15 mouse cellular contexts compared by ENCODE assay signal in genomic region chr8:70467907-70468306, GRCm38 (mm10). TPM values are rescaled to one million over a fixed set of nuclear protein-coding genes. Genes with fewer than 3 reads are reported as not detected.
"Had no signal": no experiment of that assay in that cellular context is flagged by ENCODE, and none has a peak within 500 bp of the region (broad histone marks: within the 10 kb centered on the region; RNA-seq: fewer than 3 reads in every experiment).

No protein-coding gene starts in this region.

- H3K27ac ChIP-seq: limb, embryonic 12.5 days; liver, embryonic 13.5 days; midbrain, embryonic 10.5 days; stomach, embryonic 15.5 days had no signal

- H3K4me3 ChIP-seq: limb, embryonic 12.5 days; liver, embryonic 13.5 days; midbrain, embryonic 10.5 days; stomach, embryonic 15.5 days had no signal

- H3K9ac ChIP-seq: limb, embryonic 12.5 days; liver, embryonic 13.5 days; stomach, embryonic 15.5 days had no signal

- H3K9me3 ChIP-seq: limb, embryonic 12.5 days; liver, embryonic 13.5 days; midbrain, embryonic 10.5 days; stomach, embryonic 15.5 days had no signal

- DNase-seq: layer of hippocampus, postnatal 36 days; liver, embryonic 13.5 days; lung, adult 18-20 months; lung, postnatal 10 days; lung, postnatal 4 days; right cerebral cortex, postnatal 14 days; thymus, adult 2 months; thymus, postnatal 36 days had no signal

- H3K27me3 ChIP-seq: limb, embryonic 12.5 days; liver, embryonic 13.5 days; stomach, embryonic 15.5 days had no signal

- H3K36me3 ChIP-seq: stomach, embryonic 15.5 days had no signal

- ATAC-seq: intestine, embryonic 16.5 days; midbrain, embryonic 16.5 days had no signal

- H3K4me2 ChIP-seq: limb, embryonic 12.5 days; liver, embryonic 13.5 days; stomach, embryonic 15.5 days had no signal

RNA-seq across cellular contexts. Expression of gene Tmem59l, which starts 19.3 kb away (rescaled TPM):
- total RNA-seq: megakaryocyte, adult 5-6 weeks had no signal
- polyA plus RNA-seq: spleen, adult 2 months had no signal

RNA-seq across cellular contexts. Expression of gene Crlf1, which starts 25.1 kb away (rescaled TPM):
- total RNA-seq: megakaryocyte, adult 5-6 weeks had no signal
